Mouse (Mus musculus) hematopoietic stem cell, adult 5-6 weeks (primary cell): ENCODE measurements around the gene Hs6st1. TPM values are rescaled to one million over a fixed set of nuclear protein-coding genes. Genes with fewer than 3 reads are reported as not detected.

Experiments
- ATAC-seq, 2 experiments: fragments of 125-278 bp in 1 of 2; replicated peaks in 1 of 2; 2 replicates each; pipeline ENCODE4 v1.8.0; 2016 to 2017; ENCODE audit warnings: inconsistent platforms in 2 of 2, mild to moderate bottlenecking in 2 of 2, moderate number of reproducible peaks in 2 of 2, low read depth in 1 of 2, moderate TSS enrichment in 1 of 2; ENCODE audit not compliant: low FRiP score in 2 of 2, poor library complexity in 2 of 2, severe bottlenecking in 2 of 2, insufficient read depth in 1 of 2, low TSS enrichment in 1 of 2
- total RNA-seq: library from RNA; stranded (forward); fragments of 172-1452, 232-1000 nt; gene quantifications from 2 replicates; pipeline ENCODE4 v1.2.3, GENCODE M21; 2017

The Hs6st1 gene
- total RNA-seq, 1 experiment from 2014 or later: 17.6 TPM

DNA sequence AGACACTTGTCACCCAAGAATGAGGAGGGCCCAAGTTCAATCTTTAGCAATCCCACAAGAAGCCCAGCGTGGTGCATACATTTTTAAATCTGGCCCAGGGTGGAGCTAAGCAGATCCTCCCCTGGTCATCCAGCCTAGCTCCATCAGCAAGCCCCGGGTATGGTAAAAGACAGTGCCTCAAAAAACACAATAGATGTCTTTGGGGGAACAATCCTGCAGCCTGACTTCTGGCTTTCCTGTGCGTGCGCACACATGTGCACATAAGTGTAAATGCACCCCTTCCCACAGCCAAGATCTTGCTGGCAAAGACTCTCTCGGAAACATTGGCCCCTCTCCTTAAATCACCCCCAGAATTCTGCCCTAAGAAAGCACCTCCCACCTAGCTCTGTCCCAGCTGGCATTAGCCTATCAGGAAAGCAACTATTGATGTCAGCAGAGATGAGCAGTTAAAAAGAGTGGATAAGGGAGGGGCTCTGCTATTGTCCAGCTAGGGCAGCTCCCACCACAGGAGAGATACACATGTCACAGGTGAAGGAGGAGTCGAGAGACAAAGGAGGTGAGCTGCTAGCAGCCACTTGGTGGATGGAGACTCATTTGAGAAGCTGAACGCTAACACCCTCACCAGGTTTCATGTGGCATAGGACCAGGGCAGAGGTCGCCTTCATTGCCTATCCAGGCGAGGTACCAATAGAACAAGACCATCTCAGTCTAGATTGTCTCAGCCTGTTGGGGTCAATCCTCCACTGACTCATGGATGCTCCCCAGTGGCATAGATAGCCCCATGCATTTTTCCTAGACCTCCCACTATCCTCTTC lies 5.2 kb upstream of the Hs6st1 start:
- no peak for ATAC-seq

DNA sequence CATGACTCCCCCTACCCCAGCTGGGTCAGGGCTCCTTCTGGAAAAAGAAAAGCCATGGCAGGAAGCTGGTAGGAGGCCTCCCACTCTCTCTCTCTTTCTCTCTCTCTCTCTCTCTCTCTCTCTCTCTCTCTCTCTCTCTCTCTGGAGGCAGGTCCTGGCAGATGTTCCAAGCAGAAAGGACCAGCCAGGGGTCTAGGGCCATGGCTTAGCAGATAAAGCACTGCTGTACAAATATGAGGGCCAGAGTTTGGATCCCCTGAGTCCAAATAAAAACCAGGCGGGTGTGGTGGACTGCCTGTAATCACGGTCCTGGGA lies 4.6 kb upstream of the Hs6st1 start:
- ATAC-seq: no peak

DNA sequence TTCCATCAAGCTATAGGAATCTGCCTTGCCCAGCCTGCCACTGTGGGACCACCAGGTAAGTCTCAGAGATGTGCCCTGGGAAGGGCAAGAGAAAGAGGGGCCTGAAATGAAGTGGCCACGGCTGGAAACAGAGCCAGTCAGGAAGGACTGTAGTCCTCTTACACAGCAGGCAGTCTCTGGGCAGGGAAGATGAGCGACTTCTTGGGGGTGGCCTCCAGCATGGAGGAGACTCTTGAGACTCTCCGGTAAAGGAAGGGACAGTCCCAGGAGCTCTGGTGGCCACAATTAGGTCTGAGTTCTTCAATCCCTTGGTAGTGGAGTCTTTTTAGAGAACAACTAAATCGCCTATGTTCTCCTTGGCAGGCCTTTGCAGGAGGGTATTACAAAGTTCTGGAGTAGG lies 4.0 kb upstream of the Hs6st1 start:
- no peak for ATAC-seq

DNA sequence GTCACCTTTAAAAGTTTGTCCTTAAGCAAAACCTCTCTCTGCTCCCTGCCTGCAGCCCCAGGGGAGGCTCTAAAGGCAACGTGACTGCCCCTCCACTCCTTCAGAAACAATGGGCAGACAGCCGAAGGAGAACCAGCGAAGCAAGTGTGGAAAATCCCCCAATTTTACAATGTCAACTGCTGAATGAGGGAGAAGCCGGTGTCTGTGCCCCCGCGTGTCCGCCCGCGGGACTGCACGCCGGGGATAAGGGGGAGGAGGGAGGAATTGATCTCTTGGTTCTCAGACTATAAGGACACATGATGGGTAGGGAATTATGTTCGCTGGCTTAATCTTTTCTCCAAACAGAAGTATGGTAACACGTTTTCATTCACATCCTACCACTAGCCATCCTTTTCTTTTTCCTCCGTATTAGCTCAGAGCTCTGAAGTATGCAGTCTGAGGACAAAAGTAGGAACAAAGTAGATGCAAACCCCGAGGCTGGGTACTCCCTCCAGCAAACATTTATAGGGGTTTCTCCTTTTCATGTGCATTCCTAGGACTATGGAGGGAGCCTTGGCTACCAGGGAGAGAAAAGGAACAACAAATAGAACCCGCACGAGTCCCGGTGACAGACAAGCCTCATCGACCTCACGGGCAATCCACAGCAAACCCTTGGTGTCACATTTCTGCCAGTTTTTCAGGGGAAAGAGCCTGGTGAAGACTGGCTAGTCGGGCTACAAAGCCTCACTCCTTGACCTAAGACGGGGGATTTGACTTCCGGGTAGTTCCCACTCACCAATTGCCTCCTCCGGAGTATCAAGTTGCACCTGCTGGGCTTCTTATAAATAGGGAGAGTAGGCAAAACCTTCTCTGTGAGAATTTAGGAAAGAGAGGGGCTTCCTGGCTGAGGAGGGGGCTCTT lies 3.1 kb upstream of the Hs6st1 start:
- peak; percentile 74 to 87 for ATAC-seq

DNA sequence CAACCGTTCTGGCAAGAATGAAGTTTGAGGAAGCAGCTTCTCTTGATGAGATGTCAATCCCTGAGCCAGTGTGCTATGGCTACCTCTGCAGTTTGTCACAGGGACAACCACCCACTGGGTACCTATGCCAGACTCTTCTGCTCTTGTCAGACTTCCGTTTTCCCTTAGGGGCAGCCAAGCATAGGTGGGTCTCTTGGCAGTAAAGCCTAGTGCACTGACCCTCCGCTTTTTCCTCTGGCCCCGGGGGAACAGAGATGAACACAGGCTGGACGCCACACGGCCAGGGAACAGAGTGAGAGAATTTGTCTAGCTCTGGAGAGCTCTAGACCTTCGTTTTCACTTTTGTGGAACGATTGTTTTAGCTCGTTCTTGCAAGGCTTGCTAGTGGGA lies 2.4 kb upstream of the Hs6st1 start:
- ATAC-seq: no peak

DNA sequence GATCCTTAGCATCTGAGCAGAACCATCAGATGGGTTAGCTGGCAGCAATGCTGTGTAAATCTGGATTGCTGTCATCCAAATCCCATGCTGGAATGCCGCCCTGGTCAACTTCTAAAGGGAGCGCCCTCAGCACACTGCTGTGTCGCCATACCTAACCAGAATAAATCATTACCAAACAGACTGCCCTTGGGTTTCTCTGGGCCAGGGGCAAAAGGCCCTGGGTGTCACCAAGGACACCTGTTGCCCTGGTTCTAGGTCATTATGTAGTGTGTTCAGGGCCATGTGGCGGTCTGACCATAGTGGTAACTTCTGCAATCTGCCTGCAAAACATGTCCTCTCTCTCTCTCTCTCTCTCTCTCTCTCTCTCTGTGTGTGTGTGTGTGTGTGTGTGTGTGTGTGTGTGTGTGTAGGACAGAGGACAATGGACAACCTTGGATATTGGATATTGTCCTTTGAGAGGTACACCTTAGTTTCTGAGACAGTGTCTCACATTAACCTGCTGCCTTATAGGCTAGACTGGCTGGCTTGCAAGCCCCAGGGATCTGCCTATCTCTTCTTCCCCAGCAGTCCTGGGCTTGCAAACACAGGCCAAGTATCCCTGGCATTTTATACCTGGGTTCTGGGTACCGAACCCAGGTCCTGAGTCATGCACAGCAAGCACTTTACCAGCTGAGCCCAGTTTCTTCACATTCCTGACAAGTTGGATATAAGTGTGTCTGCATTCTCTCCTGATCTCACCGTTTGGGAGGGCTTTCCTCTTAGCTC lies 1.8 kb upstream of the Hs6st1 start:
- no peak for ATAC-seq

DNA sequence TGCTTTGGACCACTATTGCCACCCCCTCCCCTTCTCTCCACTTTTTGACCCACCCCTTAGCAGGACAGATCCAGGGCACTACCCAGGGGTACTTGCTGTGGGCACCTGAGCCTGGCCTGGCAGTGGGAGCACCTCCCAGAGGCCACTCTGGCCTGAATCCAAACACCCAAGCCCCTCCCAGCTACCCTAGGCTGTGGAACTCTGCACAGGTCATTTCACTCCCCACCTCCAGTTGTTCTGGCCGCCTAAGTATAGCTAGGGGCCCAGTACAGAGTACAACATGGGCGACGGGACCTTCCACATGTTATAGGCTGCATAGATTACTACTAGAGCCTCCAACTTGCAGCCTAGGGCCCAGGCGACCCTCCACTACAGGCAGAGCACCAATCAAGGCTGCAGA lies 999 bp upstream of the Hs6st1 start:
- no peak for ATAC-seq

DNA sequence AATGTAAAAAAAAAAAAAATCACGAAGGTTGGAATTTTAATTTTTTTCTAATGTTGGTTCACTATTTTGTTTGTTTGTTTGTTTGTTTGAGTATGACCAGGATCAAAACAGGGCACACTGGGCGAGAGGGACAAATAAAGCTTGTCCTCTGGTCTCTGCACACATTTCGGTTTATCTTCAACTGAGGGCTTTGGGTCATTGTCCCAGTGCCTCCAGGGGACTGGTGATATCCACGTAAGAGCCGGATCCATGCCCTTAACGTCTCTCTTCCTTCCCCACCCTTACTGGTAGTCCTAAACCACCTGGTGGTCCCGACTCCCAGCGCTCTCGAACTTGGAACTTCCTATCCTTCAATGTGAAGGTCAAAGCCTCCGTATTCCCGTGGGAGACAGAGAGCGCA lies 589 bp upstream of the Hs6st1 start:
- ATAC-seq: no peak

DNA sequence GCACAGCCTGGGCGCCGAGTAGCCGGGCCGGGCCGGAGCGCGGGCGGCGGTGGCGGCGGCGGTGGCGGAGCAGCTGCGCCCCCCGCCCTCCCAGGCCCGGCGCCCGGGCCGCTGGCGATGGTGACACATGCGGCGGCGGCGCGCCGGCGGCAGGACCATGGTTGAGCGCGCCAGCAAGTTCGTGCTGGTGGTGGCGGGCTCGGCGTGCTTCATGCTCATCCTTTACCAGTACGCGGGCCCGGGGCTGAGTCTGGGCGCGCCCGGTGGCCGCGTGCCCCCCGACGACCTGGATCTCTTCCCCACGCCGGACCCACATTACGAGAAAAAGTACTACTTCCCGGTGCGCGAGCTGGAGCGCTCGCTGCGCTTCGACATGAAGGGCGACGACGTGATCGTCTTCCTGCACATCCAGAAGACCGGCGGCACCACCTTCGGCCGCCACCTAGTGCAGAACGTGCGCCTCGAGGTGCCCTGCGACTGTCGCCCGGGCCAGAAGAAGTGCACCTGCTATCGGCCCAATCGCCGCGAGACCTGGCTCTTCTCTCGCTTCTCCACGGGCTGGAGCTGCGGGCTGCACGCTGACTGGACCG lies 426 bp downstream of the Hs6st1 start:
- ATAC-seq: no peak

DNA sequence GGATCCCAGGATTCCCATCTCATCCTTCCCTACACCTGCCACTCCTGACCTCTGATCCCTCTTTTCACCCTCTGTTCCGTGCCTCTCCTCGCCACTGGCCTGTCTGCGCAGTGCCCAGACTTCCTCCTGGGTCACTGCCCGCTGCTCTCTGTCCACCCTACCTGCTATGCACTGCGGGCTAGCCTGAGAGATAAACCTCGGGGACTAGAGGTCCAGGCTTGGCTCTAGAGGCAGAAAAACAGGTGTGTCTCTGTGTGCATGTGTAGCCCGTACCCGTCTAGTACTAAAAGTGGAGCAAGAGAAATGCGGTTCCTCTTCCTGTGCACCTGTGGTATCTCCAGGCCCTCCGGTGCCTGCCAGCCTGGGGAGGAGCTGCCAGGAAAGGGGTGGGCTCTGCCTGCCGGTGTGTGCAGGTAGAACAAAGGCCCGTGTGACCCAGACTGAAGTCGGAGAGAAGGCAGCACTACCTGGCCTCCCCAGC lies 1.1 kb downstream of the Hs6st1 start:
- ATAC-seq: peak; percentile 9 to 13; a peak in 1 of 4 replicates

DNA sequence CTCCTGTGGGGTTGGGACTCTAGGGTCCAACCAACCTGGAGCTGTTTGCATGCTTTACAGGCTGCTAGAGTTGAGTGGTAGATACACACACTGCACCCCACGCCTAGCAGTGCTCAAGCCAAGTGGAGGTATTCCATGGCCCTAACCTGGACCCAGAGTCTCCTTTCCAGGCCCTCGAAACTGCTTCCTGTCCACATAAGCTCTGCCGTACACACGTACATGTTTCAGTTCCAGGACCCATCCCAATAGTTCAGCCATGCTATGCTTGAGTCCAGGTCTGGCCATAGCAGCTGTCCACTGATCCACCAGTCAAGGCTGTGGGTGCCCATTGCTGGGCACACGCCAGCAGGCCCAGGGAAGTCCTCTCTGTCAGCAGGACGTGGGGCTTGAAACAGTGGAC lies 2.0 kb downstream of the Hs6st1 start:
- ATAC-seq: no peak

DNA sequence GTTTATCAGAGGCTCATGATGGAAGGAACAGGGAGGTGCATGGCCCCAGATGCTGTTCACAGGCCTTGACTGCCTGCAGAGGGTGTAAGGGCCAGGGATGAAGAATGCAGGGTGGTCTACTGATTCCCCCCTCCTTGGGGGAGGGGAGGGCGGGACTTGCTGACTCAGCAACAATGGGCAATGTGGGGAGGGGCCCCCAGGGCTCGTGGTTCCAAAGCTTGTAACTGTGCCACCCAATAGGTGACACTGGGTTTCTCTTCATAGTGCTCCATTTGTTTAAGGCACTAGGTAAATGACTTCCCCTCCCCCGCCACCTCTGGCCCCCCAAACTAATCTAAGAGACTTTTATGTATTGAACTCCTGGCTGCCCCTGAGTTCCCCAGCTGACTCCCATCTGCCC lies 2.5 kb downstream of the Hs6st1 start:
- ATAC-seq: no peak

DNA sequence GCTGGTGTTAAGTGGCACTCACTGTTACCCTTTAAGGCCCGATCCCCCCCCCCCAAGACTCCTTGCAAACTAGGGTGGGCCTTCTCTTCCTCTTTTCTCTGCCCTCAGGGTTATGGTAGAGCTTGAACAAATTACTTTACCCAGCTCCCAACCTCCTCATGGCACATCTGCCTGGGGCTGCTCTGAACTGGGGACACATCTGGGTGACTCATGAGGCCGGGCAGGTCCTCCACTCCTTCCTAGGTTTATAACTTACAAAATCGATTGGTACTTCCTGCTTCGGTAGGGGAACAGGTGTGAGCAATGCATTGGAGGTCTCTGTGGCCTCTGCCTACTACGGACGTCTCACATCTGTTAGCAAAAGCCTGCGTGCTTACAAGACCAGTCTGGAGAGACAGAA lies 3.0 kb downstream of the Hs6st1 start:
- ATAC-seq: 0 out of 4 replicates have a peak, but pooled peaks of 1 of the 2 experiments have one; percentile 5

DNA sequence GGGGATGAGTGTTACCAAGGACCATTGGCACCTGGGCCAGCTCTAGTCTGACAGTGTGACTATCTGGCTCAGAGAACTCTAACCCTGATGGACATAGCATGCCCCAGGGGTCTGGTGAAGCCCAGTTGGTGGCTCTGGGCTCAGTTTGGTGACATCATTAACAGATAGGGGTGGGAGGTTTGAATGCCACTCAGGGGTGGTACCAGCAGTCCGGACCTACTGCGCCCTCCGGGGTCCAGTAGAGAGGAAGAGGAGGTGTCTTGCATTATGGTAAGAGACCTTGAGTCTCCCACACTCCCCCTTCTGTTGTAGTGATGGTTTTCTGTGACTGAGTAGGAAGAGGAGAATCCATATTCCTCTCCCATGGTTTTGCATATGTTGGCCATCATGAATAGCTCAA lies 3.4 kb downstream of the Hs6st1 start:
- ATAC-seq: no peak

DNA sequence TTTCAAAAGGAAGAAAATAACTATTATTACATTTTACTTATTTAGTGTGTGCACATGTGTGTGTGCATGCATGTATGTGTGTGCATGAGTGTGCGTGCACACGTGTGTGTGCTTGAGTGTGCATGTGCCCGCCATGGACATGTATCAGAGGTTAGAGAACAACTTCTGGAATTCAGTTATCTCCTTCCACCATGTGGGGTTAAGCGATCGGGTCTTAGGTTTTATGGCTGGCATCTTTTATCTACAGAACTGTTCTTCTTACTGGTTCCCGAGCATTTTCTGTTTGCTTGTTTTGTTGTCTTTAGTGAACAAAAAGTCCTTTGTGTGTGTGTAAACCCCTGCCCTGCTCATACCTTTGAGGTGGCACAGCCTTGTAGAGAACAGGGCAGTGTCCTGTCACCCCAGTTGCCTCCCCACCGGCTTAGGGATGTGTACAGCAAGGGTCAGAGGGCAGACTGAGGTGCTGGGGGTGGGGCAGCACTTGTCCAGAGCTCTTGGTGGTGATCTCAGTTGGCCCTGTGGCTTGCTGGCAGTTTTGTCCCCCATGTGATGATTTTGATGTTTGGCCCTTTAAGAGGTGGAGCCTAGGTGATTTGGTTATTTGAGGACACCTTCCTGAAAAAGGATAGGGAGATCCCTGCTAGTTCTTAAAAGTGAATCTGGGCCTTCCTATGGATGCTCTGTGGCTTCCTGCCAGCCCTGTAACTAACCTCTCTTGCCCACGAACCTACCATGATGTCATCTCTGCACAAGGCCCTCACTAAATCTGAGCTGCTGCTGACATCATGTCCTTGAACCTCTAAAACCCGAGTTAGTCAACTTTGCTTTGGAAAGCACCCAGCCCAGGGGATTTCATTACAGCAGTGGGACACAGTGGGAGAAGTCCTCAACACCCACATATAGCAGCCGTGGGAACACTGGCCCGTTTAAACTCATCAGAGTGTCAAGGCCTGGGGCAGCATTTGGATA lies 4.7 kb downstream of the Hs6st1 start:
- ATAC-seq: no peak

DNA sequence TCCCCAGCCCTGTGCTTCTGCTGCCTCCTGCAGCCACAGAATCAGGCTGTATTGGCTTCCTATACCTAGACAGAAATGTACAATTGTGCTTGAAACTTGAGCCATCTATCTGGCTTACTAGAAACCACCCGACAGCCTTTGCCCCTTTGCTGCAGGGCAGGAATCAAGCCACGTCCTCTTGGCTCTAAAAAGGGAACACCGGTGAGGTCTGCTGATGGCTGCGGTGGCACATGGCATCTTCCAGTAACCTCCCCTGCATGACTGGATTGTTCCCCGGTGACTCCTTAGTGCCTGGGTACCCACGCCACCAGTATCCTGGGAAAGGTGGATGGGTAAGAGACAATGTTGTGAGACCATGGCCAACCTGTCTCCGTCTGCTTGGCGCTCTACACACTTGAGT lies 5.4 kb downstream of the Hs6st1 start:
- ATAC-seq: no peak
